Mouse (Mus musculus) kidney, postnatal 10 days (tissue): ENCODE results near the gene Tet3.

Experiments
- DNase-seq: peaks from one replicate; pipeline ENCODE4 v3.0.0; 2021; ENCODE audit warnings: mixed read lengths

Gene Tet3

GRCm38 (mm10) chr6:83322794-83323193 lies 136.1 kb downstream of the Tet3 start:
- DNase-seq, result no peak

DNA sequence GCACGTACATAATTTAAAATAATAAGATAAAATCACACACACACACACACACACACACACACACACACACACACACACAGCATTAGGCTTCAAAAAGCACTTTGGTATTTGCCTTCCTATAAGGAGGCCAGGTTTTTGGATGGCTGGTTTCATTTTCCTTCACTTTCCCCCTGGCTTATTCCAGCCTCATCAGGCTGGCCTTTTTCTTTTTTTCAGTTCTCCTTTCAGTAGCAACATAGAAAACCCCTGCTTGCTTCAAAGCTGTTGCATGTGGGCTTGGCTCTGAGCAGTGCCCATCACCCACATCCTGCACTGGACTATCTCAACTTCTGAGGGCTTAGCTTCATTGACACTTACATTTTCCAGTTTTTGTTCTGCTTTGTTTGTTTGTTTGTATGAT lies 137.0 kb downstream of the Tet3 start:
- no peak for DNase-seq

GRCm38 (mm10) chr6:83317108-83317741 lies 141.7 kb downstream of the Tet3 start:
- DNase-seq, result peak; percentile 95

- DNase-seq, result peak; percentile 28
These were observed 142.9 kb downstream of the Tet3 start for GRCm38 (mm10) chr6:83316022-83316421.

GRCm38 (mm10) chr6:83315293-83315692 lies 143.6 kb downstream of the Tet3 start:
- DNase-seq, result no peak

- DNase-seq, result no peak
These were observed 146.4 kb downstream of the Tet3 start for GRCm38 (mm10) chr6:83312514-83312913.
